Mouse (Mus musculus): ENCODE measurements at regions not wholly inside any gene's neighbourhood (a gene's known extent, or its start where the extent isn't known, plus 50 kb on each side); places are given as distances from the start of the nearest gene placed in this dataset.

DNA sequence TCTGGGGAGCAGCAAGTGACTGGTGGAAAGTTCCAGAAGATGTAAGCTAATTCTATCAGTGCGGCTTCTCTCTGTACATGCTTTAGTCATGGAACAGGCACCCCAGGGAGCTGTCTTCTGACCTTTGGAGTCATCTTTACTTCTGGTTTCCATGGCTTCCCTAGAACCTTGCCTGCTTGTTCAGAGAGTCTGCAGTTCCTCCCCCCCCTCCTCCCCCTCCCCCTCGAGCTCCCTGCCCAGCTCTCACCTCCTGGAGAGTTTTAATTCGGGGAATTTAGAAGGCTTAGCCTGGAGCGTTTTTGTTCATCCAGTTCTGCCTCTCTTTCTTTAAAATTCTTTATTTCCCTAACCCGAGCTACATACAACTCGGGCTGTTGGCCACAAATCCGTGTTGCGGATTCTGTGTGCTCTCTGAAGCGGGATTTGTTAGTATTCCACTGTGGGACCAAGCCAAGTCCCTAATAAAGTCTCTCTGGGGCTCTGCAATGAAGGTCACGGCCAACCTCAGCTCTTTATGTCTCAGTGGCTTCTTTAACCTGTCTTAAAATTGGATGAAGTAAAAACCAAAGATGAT, 414.6 kb upstream of the Mki67 start:
- H3K27me3 ChIP-seq = no peaks in the 10 kb centered on the region
- no peaks in the 10 kb centered on the region for H3K9me3 ChIP-seq (replicated peaks)
- H3K4me2 ChIP-seq = no peak overlapping the region
- WGBS = 57% methylated on average over 10 of the region's 10 CpGs
- H3K36me3 ChIP-seq = no peaks in the 10 kb centered on the region
- no peak overlapping the region for H3K4me3 ChIP-seq (replicated peaks)
- H3K27ac ChIP-seq = no peak overlapping the region
- no peak for ATAC-seq (replicated peaks; ENCODE audit: low FRiP score)
- H3K4me1 ChIP-seq = peaks cover 17% of the 10 kb centered on the region
- H3K9ac ChIP-seq = no peak overlapping the region

DNA sequence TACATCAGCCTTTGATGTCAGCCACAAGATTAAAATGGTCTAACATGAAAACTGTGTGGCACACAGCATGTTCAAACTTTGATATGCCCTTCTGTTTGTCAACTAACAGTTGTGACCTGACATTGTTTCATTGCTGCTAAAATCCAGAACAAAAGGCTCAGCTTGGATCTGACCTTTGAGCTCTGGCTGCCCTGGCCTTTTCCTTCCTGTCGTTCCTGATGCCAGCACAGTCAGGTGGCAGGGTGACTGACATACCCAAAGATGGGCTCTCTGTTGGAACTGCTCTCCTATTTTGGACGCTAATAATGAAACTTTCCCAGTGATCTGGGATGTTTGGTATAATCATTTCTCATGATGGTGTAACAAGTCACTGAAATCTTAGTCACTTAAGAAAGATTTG, 416.8 kb upstream of the Mki67 start:
- Histone ChIP-seq H3K4me1 (peaks cover 17% of the 10 kb centered on the region), H3K4me3 (replicated peaks) (no peak overlapping the region), H3K9ac (no peak overlapping the region), H3K36me3 (no peaks in the 10 kb centered on the region), H3K4me2 (no peak overlapping the region), H3K9me3 (replicated peaks) (no peaks in the 10 kb centered on the region), H3K27me3 (no peaks in the 10 kb centered on the region), H3K27ac (no peak overlapping the region)
- 77% methylated on average over 2 of the region's 2 CpGs for WGBS
- ATAC-seq (replicated peaks; ENCODE audit: low FRiP score) = no peak

DNA sequence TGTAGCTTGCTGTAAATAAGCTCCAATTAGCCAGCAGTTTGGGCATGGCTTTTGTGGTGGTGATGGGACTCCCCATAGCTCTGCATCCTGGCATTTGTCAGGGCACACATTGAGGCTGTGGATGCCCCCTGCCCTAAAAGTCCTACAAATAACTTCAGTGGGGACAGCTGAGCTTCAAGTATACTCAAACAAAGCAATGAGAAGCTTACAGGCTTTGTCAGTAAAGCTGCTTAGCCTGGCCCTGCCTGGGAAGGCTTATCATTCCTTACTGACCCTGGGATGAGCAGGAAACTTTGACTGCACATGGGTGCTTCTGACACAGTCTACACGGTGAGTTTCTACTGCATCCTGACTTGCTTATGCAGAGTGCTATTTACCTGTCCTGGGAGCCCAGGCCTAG, 420.5 kb upstream of the Mki67 start:
- Histone ChIP-seq H3K9me3 (replicated peaks) (no peaks in the 10 kb centered on the region), H3K4me2 (no peak overlapping the region), H3K9ac (no peak overlapping the region), H3K27me3 (no peaks in the 10 kb centered on the region), H3K4me3 (replicated peaks) (no peak overlapping the region), H3K4me1 (no peaks in the 10 kb centered on the region), H3K36me3 (no peaks in the 10 kb centered on the region), H3K27ac (no peak overlapping the region)
- WGBS = 72% methylated on average over 1 of the region's 1 CpGs
- no peak for ATAC-seq (replicated peaks; ENCODE audit: low FRiP score)

DNA sequence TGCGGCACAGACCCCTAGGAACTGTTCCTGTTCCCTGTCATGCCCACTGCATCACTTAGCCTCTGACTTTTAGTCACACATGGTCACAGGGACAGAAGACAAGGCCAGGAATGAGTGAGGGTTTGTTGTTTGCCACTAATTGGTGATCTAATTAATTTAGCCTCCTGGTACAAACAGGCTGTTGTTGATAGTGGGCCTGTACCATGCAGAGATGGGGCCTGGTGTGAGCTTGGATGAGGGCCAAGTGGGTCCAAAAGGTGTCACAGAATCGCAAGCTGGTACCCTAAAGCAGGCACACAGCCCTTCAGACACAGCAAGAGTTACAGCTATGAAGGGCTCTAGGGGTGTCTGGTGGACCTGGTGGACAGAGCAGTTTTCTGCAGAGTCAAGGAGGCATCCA, 421.2 kb upstream of the Mki67 start:
- H3K4me1 ChIP-seq = no peaks in the 10 kb centered on the region
- H3K4me2 ChIP-seq = no peak overlapping the region
- no peak for ATAC-seq (replicated peaks; ENCODE audit: low FRiP score)
- H3K27ac ChIP-seq = no peak overlapping the region
- H3K36me3 ChIP-seq = no peaks in the 10 kb centered on the region
- no peak overlapping the region for H3K4me3 ChIP-seq (replicated peaks)
- no peak overlapping the region for H3K9ac ChIP-seq
- no peaks in the 10 kb centered on the region for H3K27me3 ChIP-seq
- WGBS = 81% methylated on average over 2 of the region's 2 CpGs
- no peaks in the 10 kb centered on the region for H3K9me3 ChIP-seq (replicated peaks)

GRCm38 (mm10) chr7:136137831-136138602, 421.9 kb upstream of the Mki67 start:
- H3K4me3 ChIP-seq (replicated peaks) = no peak overlapping the region
- H3K9ac ChIP-seq = no peak overlapping the region
- no peaks in the 10 kb centered on the region for H3K4me1 ChIP-seq
- no peaks in the 10 kb centered on the region for H3K27me3 ChIP-seq
- no peaks in the 10 kb centered on the region for H3K9me3 ChIP-seq (replicated peaks)
- no peaks in the 10 kb centered on the region for H3K36me3 ChIP-seq
- H3K27ac ChIP-seq = no peak overlapping the region
- 74% methylated on average over 15 of the region's 15 CpGs for WGBS
- no peak for ATAC-seq (replicated peaks; ENCODE audit: low FRiP score)
- no peak overlapping the region for H3K4me2 ChIP-seq

- no peaks in the 10 kb centered on the region for H3K27me3 ChIP-seq
- H3K27ac ChIP-seq = no peak overlapping the region
- no peaks in the 10 kb centered on the region for H3K4me1 ChIP-seq
- H3K9me3 ChIP-seq (replicated peaks) = no peaks in the 10 kb centered on the region
- no peak overlapping the region for H3K9ac ChIP-seq
- no peak overlapping the region for H3K4me2 ChIP-seq
- ATAC-seq (replicated peaks; ENCODE audit: low FRiP score) = no peak
- no peaks in the 10 kb centered on the region for H3K36me3 ChIP-seq
- H3K4me3 ChIP-seq (replicated peaks) = no peak overlapping the region
Observed at GRCm38 (mm10) chr7:136142832-136143231, 426.7 kb upstream of the Mki67 start.

DNA sequence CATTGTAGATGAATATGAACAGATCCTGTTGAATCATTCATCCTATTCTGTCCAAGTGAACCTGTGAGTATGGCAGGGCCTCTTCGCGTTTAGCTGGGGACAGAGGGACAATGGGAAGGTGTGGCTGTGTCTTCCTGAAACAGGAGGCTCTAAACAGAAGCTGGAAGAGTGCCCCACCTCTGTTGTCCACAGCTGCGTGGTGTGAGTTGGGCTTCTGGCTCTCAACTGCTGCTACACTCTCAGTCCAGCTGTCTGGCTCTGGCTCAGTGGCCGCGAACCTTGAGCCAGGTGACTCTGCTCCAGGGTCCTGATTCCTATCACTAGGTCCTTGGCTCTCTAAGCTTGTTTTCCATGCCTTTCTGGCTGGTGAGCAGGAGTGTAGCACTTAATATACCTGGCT, 434.0 kb upstream of the Mki67 start:
- ATAC-seq (replicated peaks; ENCODE audit: low FRiP score) = no peak
- H3K9ac ChIP-seq = no peak overlapping the region
- 70% methylated on average over 5 of the region's 5 CpGs for WGBS
- H3K36me3 ChIP-seq = no peaks in the 10 kb centered on the region
- H3K4me2 ChIP-seq = no peak overlapping the region
- 0 out of 2 replicates have a peak, but pooled peaks cover 2% of the 10 kb centered on the region for H3K4me1 ChIP-seq
- H3K27me3 ChIP-seq = 0 out of 2 replicates have a peak, but pooled peaks cover 3% of the 10 kb centered on the region
- H3K27ac ChIP-seq = no peak overlapping the region
- no peak overlapping the region for H3K4me3 ChIP-seq (replicated peaks)
- H3K9me3 ChIP-seq (replicated peaks) = no peaks in the 10 kb centered on the region

DNA sequence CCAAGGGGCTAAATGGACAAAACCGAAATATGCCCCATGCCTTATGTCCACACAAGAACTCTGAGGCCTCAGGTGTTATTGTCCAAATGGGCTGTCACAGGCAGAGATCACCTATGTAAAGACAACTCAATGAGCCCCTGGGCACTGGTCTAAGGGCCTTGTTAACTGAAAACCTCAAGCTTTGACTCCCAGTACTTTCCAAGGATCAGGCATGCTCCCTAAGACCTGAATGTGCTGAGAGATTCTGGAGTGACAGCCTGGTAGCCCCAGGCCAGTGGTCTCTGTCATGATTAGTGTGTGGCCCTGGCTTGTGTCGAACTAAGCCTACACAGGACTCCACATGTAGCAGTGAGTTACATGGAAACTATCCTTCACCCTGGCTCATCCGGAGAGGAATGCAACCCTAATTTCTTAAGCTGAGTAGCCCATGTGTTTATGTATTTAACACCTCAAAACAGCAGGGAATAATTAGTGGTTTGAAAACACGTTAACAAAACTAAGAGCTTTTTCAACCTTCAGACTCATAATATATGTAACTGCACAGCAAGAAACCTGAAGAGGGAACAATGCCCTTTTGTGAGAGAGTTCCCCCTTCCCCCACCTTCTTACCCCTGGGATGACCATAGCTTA, 435.3 kb upstream of the Mki67 start:
- ATAC-seq (replicated peaks; ENCODE audit: low FRiP score) = no peak
- 0 out of 2 replicates have a peak, but pooled peaks cover 3% of the 10 kb centered on the region for H3K27me3 ChIP-seq
- no peak overlapping the region for H3K9ac ChIP-seq
- no peak overlapping the region for H3K4me2 ChIP-seq
- H3K36me3 ChIP-seq = no peaks in the 10 kb centered on the region
- H3K4me3 ChIP-seq (replicated peaks) = no peak overlapping the region
- H3K27ac ChIP-seq = no peak overlapping the region
- WGBS = 66% methylated on average over 4 of the region's 4 CpGs
- H3K9me3 ChIP-seq (replicated peaks) = no peaks in the 10 kb centered on the region
- H3K4me1 ChIP-seq = 0 out of 2 replicates have a peak, but pooled peaks cover 2% of the 10 kb centered on the region

DNA sequence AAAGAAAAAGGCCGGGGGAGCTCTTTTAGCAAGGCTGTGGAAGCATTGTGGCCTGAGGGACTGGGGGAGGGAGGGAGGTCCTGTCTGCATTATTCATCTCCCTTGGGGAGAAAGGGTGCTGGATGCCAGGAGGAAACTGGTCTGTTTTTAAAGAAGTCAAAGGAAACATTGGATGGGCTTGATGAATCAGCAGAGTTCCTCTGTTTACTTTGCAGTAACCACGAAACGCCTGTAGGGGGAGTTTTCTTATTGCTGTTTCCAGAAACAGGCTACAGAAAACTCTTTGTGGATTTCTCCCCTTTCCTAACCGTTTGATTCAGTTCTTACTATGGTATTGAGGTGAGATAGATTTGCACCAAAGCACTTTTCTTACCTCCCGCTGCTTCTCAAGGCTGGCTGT, 436.3 kb upstream of the Mki67 start:
- Histone ChIP-seq H3K9me3 (replicated peaks) (no peaks in the 10 kb centered on the region), H3K27me3 (0 out of 2 replicates have a peak, but pooled peaks cover 3% of the 10 kb centered on the region), H3K9ac (no peak overlapping the region), H3K36me3 (no peaks in the 10 kb centered on the region), H3K4me3 (replicated peaks) (no peak overlapping the region), H3K27ac (no peak overlapping the region), H3K4me1 (0 out of 2 replicates have a peak, but pooled peaks cover 2% of the 10 kb centered on the region), H3K4me2 (no peak overlapping the region)
- no peak for ATAC-seq (replicated peaks; ENCODE audit: low FRiP score)
- WGBS = 29% methylated on average over 5 of the region's 5 CpGs

- 77% methylated on average over 3 of the region's 3 CpGs for WGBS
- Histone ChIP-seq H3K4me2 (no peak overlapping the region), H3K9ac (no peak overlapping the region)
Observed at GRCm38 (mm10) chr7:136153621-136154020, 437.5 kb upstream of the Mki67 start.

GRCm38 (mm10) chr7:136159136-136159535, 443.0 kb upstream of the Mki67 start:
- no peak overlapping the region for H3K4me3 ChIP-seq (replicated peaks)
- no peaks in the 10 kb centered on the region for H3K4me1 ChIP-seq
- no peak overlapping the region for H3K4me2 ChIP-seq
- no peak overlapping the region for H3K27ac ChIP-seq
- ATAC-seq (replicated peaks; ENCODE audit: low FRiP score) = no peak
- H3K9ac ChIP-seq = no peak overlapping the region
- H3K27me3 ChIP-seq = 0 out of 2 replicates have a peak, but pooled peaks cover 3% of the 10 kb centered on the region
- no peaks in the 10 kb centered on the region for H3K36me3 ChIP-seq
- H3K9me3 ChIP-seq (replicated peaks) = no peaks in the 10 kb centered on the region
- 13% methylated on average over 4 of the region's 4 CpGs for WGBS

More at GRCm38 (mm10) chr7:136153621-136154020, 437.5 kb upstream of the Mki67 start:
- 0 out of 2 replicates have a peak, but pooled peaks cover 3% of the 10 kb centered on the region for H3K27me3 ChIP-seq
- no peak overlapping the region for H3K4me3 ChIP-seq (replicated peaks)
- H3K9me3 ChIP-seq (replicated peaks) = no peaks in the 10 kb centered on the region
- H3K36me3 ChIP-seq = no peaks in the 10 kb centered on the region
- H3K27ac ChIP-seq = no peak overlapping the region
- H3K4me1 ChIP-seq = 0 out of 2 replicates have a peak, but pooled peaks cover 2% of the 10 kb centered on the region
- no peak for ATAC-seq (replicated peaks; ENCODE audit: low FRiP score)

DNA sequence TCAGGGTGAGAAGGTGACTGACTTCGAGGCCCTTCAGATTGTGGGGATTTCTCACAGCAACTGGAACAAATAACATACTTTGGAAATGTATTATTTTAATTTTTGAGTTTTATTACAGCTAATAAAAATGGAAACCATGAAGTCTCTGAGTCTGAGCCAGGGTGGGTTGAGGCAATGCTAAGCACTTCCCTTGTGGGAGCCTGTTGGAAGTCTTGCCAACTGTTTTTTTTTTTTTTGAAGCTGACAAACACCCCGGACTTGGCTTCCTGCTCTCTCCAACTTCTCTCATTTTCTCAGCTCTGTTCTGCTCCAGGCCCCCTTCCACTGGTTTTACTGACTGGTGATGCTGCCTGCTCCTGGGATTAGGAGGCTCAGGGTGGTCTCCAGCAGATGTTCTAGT, 445.4 kb upstream of the Mki67 start:
- Histone ChIP-seq H3K4me2 (no peak overlapping the region), H3K27ac (no peak overlapping the region), H3K4me1 (no peaks in the 10 kb centered on the region), H3K9ac (no peak overlapping the region), H3K4me3 (replicated peaks) (no peak overlapping the region), H3K27me3 (no peaks in the 10 kb centered on the region), H3K9me3 (replicated peaks) (no peaks in the 10 kb centered on the region), H3K36me3 (no peaks in the 10 kb centered on the region)
- no peak for ATAC-seq (replicated peaks; ENCODE audit: low FRiP score)
- 74% methylated on average over 2 of the region's 2 CpGs for WGBS
